Mouse (Mus musculus): ENCODE data around the gene Erbb4. TPM values are rescaled to one million over a fixed set of nuclear protein-coding genes. Genes with fewer than 3 reads are reported as not detected.

Erbb4 gene
- polyA plus RNA-seq, 1 experiment from 2014 or later: 22.3 TPM

DNA sequence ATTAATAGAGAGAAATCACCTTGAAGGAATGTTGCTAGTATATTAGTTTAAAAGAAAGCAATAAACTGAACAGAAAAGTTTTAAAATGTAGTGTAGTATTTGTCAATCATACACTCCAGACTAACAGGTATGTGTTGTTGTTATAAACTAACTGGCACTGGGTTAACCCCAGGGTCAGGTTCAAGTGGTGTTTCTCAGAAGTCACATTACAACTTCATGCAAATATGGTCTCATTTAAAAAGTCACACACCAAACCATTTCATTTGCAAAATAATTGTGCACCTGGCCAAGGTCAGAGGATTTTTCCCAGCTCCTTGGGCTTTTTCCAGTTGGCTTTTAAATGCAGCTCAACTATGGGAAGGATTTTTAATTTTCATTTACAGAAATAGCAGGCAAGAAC is 173.1 kb downstream of the Erbb4 start:
- H3K9me3 ChIP-seq (ENCODE audit: control insufficient read depth, low read length): no peaks in the 10 kb centered on the region
- ATAC-seq (ENCODE audit: low FRiP score, low TSS enrichment) (no peak), DNase-seq (no peak)
- H3K36me3 ChIP-seq (ENCODE audit: control insufficient read depth, insufficient read depth, low read length): no peaks in the 10 kb centered on the region
- H3K27ac ChIP-seq (replicated peaks; ENCODE audit: low read depth, low read length): no peak overlapping the region
- no peaks in the 10 kb centered on the region for H3K27me3 ChIP-seq (ENCODE audit: control insufficient read depth, insufficient read depth, low read length)
- no peak overlapping the region for H3K9ac ChIP-seq (replicated peaks; ENCODE audit: low read length)
- no peak overlapping the region for H3K4me2 ChIP-seq (ENCODE audit: low read length)
- no peaks in the 10 kb centered on the region for H3K4me1 ChIP-seq (ENCODE audit: control insufficient read depth, insufficient read depth, low read length)
- no peak overlapping the region for H3K4me3 ChIP-seq (replicated peaks; ENCODE audit: low read depth, low read length)

- Histone ChIP-seq H3K4me1 (ENCODE audit: control insufficient read depth, insufficient read depth, low read length) (no peaks in the 10 kb centered on the region), H3K36me3 (ENCODE audit: control insufficient read depth, insufficient read depth, low read length) (no peaks in the 10 kb centered on the region), H3K4me2 (ENCODE audit: low read length) (no peak overlapping the region), H3K4me3 (replicated peaks; ENCODE audit: low read depth, low read length) (no peak overlapping the region), H3K9ac (replicated peaks; ENCODE audit: low read length) (no peak overlapping the region), H3K9me3 (ENCODE audit: control insufficient read depth, low read length) (no peaks in the 10 kb centered on the region), H3K27ac (replicated peaks; ENCODE audit: low read depth, low read length) (no peak overlapping the region), H3K27me3 (ENCODE audit: control insufficient read depth, insufficient read depth, low read length) (no peaks in the 10 kb centered on the region)
- no peak for DNase-seq
- no peak for ATAC-seq (ENCODE audit: low FRiP score, low TSS enrichment)
- WGBS: 90% methylated on average over 3 of the region's 3 CpGs
Observed at GRCm38 (mm10) chr1:68933330-68934065, 174.4 kb downstream of the Erbb4 start.

DNA sequence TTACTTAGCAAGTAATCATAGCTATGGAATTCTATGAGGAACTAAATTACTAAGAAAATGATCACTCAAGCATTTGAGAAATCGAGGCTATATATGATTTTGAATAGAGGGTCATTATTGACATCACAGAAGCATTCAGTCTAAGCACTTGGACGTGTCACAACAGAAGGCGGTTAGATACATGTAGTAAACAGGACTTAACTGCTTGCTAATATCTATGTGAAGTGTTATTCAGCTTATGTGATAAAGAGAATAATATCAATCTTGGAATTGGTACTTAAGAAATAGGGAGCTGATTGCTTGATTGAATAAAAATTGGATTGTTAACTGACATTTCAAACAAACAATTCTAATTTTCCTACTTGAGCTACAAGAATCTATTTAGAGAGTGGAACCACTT is 190.0 kb downstream of the Erbb4 start:
- H3K9ac ChIP-seq (replicated peaks; ENCODE audit: low read length): no peak overlapping the region
- WGBS: 81% methylated on average over 3 of the region's 3 CpGs
- H3K4me1 ChIP-seq (ENCODE audit: control insufficient read depth, insufficient read depth, low read length): no peaks in the 10 kb centered on the region
- no peaks in the 10 kb centered on the region for H3K9me3 ChIP-seq (ENCODE audit: control insufficient read depth, low read length)
- no peak overlapping the region for H3K4me2 ChIP-seq (ENCODE audit: low read length)
- H3K4me3 ChIP-seq (replicated peaks; ENCODE audit: low read depth, low read length): no peak overlapping the region
- DNase-seq (no peak), ATAC-seq (ENCODE audit: low FRiP score, low TSS enrichment) (no peak)
- no peak overlapping the region for H3K27ac ChIP-seq (replicated peaks; ENCODE audit: low read depth, low read length)
- H3K27me3 ChIP-seq (ENCODE audit: control insufficient read depth, insufficient read depth, low read length): no peaks in the 10 kb centered on the region
- no peaks in the 10 kb centered on the region for H3K36me3 ChIP-seq (ENCODE audit: control insufficient read depth, insufficient read depth, low read length)

DNA sequence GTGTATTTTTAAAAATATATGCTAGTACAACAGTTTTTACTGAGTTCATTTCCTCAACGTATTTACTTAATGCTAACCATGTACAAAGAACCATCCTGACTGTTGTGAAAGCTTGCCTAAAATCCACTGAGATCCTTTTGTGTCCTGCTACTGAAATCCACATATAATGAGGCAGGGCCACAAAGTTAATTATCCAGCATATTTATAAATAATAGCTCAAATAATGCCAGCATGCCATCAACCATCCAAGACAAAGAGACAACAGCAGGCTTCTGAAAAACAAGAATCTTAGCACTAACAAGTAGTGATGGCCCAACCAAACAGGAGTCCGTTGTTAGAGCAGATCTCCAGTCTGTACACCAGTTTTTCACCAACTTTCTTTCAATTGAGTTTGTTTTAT is 215.8 kb downstream of the Erbb4 start:
- Histone ChIP-seq H3K27me3 (ENCODE audit: control insufficient read depth, insufficient read depth, low read length) (no peaks in the 10 kb centered on the region), H3K9ac (replicated peaks; ENCODE audit: low read length) (no peak overlapping the region), H3K36me3 (ENCODE audit: control insufficient read depth, insufficient read depth, low read length) (no peaks in the 10 kb centered on the region), H3K9me3 (ENCODE audit: control insufficient read depth, low read length) (no peaks in the 10 kb centered on the region), H3K4me2 (ENCODE audit: low read length) (no peak overlapping the region), H3K4me1 (ENCODE audit: control insufficient read depth, insufficient read depth, low read length) (no peaks in the 10 kb centered on the region), H3K4me3 (replicated peaks; ENCODE audit: low read depth, low read length) (no peak overlapping the region), H3K27ac (replicated peaks; ENCODE audit: low read depth, low read length) (no peak overlapping the region)
- DNase-seq (no peak), ATAC-seq (ENCODE audit: low FRiP score, low TSS enrichment) (no peak)
- 80% methylated on average over 2 of the region's 2 CpGs for WGBS

- ATAC-seq (ENCODE audit: low FRiP score, low TSS enrichment) (no peak), DNase-seq (peak; percentile 20)
- Histone ChIP-seq H3K36me3 (ENCODE audit: control insufficient read depth, insufficient read depth, low read length) (no peaks in the 10 kb centered on the region), H3K4me3 (replicated peaks; ENCODE audit: low read depth, low read length) (no peak overlapping the region), H3K4me2 (ENCODE audit: low read length) (no peak overlapping the region), H3K27ac (replicated peaks; ENCODE audit: low read depth, low read length) (no peak overlapping the region), H3K9me3 (ENCODE audit: control insufficient read depth, low read length) (no peaks in the 10 kb centered on the region), H3K27me3 (ENCODE audit: control insufficient read depth, insufficient read depth, low read length) (no peaks in the 10 kb centered on the region), H3K9ac (replicated peaks; ENCODE audit: low read length) (no peak overlapping the region), H3K4me1 (ENCODE audit: control insufficient read depth, insufficient read depth, low read length) (no peaks in the 10 kb centered on the region)
- WGBS: 67% methylated on average over 3 of the region's 3 CpGs
Observed at GRCm38 (mm10) chr1:68886823-68887222, 221.0 kb downstream of the Erbb4 start.

GRCm38 (mm10) chr1:68874954-68875353 is 232.9 kb downstream of the Erbb4 start:
- WGBS: 25% methylated on average over 8 of the region's 8 CpGs
- H3K4me3 ChIP-seq (replicated peaks; ENCODE audit: low read depth, low read length): no peak overlapping the region
- 0 out of 2 replicates have a peak, but pooled peaks cover 6% of the 10 kb centered on the region for H3K4me1 ChIP-seq (ENCODE audit: control insufficient read depth, insufficient read depth, low read length)
- DNase-seq: peak; percentile 51
- ATAC-seq (ENCODE audit: low FRiP score, low TSS enrichment): no peak
- H3K27ac ChIP-seq (replicated peaks; ENCODE audit: low read depth, low read length): no peak overlapping the region
- H3K9me3 ChIP-seq (ENCODE audit: control insufficient read depth, low read length): peaks cover 2% of the 10 kb centered on the region; the same call in 1 of the 2 replicates
- no peak overlapping the region for H3K9ac ChIP-seq (replicated peaks; ENCODE audit: low read length)
- no peaks in the 10 kb centered on the region for H3K36me3 ChIP-seq (ENCODE audit: control insufficient read depth, insufficient read depth, low read length)
- no peak overlapping the region for H3K4me2 ChIP-seq (ENCODE audit: low read length)
- H3K27me3 ChIP-seq (ENCODE audit: control insufficient read depth, insufficient read depth, low read length): no peaks in the 10 kb centered on the region

DNA sequence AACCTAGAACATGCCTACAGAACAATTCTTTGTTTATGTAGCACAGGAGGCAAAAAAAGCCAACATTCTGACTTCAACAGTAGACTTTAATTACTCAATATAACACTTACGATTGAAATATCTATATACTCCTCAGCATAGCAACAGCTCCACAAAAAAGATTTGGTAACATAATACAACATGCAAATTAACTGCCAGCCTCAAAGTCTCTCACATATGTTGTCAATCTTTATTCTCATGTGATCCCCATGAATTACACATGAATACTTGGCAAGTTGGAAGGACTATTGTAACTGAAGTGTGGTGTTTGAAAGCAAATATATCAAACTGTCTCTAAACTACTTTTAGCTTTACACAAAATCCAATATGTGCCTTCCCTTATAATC is 234.2 kb downstream of the Erbb4 start:
- no peak overlapping the region for H3K4me2 ChIP-seq (ENCODE audit: low read length)
- H3K9me3 ChIP-seq (ENCODE audit: control insufficient read depth, low read length): no peaks in the 10 kb centered on the region
- no peak overlapping the region for H3K9ac ChIP-seq (replicated peaks; ENCODE audit: low read length)
- peak; percentile 53; the same call in 1 of the 2 replicates for ATAC-seq (ENCODE audit: low FRiP score, low TSS enrichment)
- no peaks in the 10 kb centered on the region for H3K36me3 ChIP-seq (ENCODE audit: control insufficient read depth, insufficient read depth, low read length)
- no peak overlapping the region for H3K27ac ChIP-seq (replicated peaks; ENCODE audit: low read depth, low read length)
- no peak overlapping the region for H3K4me3 ChIP-seq (replicated peaks; ENCODE audit: low read depth, low read length)
- 15% methylated on average over 1 of the region's 1 CpGs for WGBS
- H3K27me3 ChIP-seq (ENCODE audit: control insufficient read depth, insufficient read depth, low read length): no peaks in the 10 kb centered on the region
- H3K4me1 ChIP-seq (ENCODE audit: control insufficient read depth, insufficient read depth, low read length): 0 out of 2 replicates have a peak, but pooled peaks cover 6% of the 10 kb centered on the region
- no peak for DNase-seq

- DNase-seq: peak; percentile 30
- 38% methylated on average over 2 of the region's 2 CpGs for WGBS
Observed at GRCm38 (mm10) chr1:68872976-68873634, 234.8 kb downstream of the Erbb4 start.

GRCm38 (mm10) chr1:68860341-68860740 is 247.5 kb downstream of the Erbb4 start:
- Histone ChIP-seq H3K27me3 (ENCODE audit: control insufficient read depth, insufficient read depth, low read length) (no peaks in the 10 kb centered on the region), H3K27ac (replicated peaks; ENCODE audit: low read depth, low read length) (no peak overlapping the region), H3K4me1 (ENCODE audit: control insufficient read depth, insufficient read depth, low read length) (no peaks in the 10 kb centered on the region), H3K4me3 (replicated peaks; ENCODE audit: low read depth, low read length) (no peak overlapping the region), H3K9me3 (ENCODE audit: control insufficient read depth, low read length) (no peaks in the 10 kb centered on the region), H3K9ac (replicated peaks; ENCODE audit: low read length) (no peak overlapping the region), H3K4me2 (ENCODE audit: low read length) (no peak overlapping the region), H3K36me3 (ENCODE audit: control insufficient read depth, insufficient read depth, low read length) (no peaks in the 10 kb centered on the region)
- no peak for ATAC-seq (ENCODE audit: low FRiP score, low TSS enrichment)
- 72% methylated on average over 2 of the region's 2 CpGs for WGBS
- no peak for DNase-seq

More at GRCm38 (mm10) chr1:68872976-68873634, 234.8 kb downstream of the Erbb4 start:
- no peaks in the 10 kb centered on the region for H3K27me3 ChIP-seq (ENCODE audit: control insufficient read depth, insufficient read depth, low read length)
- 0 out of 2 replicates have a peak, but pooled peaks cover 6% of the 10 kb centered on the region for H3K4me1 ChIP-seq (ENCODE audit: control insufficient read depth, insufficient read depth, low read length)
- H3K4me2 ChIP-seq (ENCODE audit: low read length): no peak overlapping the region
- no peaks in the 10 kb centered on the region for H3K9me3 ChIP-seq (ENCODE audit: control insufficient read depth, low read length)
- H3K36me3 ChIP-seq (ENCODE audit: control insufficient read depth, insufficient read depth, low read length): no peaks in the 10 kb centered on the region
- no peak overlapping the region for H3K27ac ChIP-seq (replicated peaks; ENCODE audit: low read depth, low read length)
- H3K9ac ChIP-seq (replicated peaks; ENCODE audit: low read length): no peak overlapping the region
- H3K4me3 ChIP-seq (replicated peaks; ENCODE audit: low read depth, low read length): no peak overlapping the region
- ATAC-seq (ENCODE audit: low FRiP score, low TSS enrichment): no peak

Measured in midbrain, embryonic 14.5 days (tissue).